Mouse (Mus musculus) urinary bladder, postnatal 25 days (tissue): Measurements from ENCODE around the gene Mfsd11.

Experiments
- DNase-seq: peaks from one replicate; pipeline ENCODE4 v3.0.0; 2022; ENCODE audit warnings: low spot score

Gene Mfsd11

GRCm38 (mm10) chr11:116852291-116852890 lies at the start of gene Mfsd11:
Gene Mfsd11, plus strand, starts transcription at chr11:116852440.
- peak; percentile 69 for DNase-seq

- DNase-seq, result no peak
These were observed 49.5 kb upstream of the Mfsd11 start for GRCm38 (mm10) chr11:116802709-116803108.

- DNase-seq, result no peak
These were observed 45.8 kb upstream of the Mfsd11 start for GRCm38 (mm10) chr11:116806136-116807071.

- DNase-seq, result no peak
These were observed 45.1 kb upstream of the Mfsd11 start for GRCm38 (mm10) chr11:116807116-116807515.

GRCm38 (mm10) chr11:116807526-116807925 lies 44.7 kb upstream of the Mfsd11 start:
- no peak for DNase-seq

GRCm38 (mm10) chr11:116807938-116808606 lies 44.2 kb upstream of the Mfsd11 start:
- peak; percentile 82 for DNase-seq

- no peak for DNase-seq
These were observed 43.3 kb upstream of the Mfsd11 start for GRCm38 (mm10) chr11:116808811-116809395.

GRCm38 (mm10) chr11:116809520-116809919 lies 42.7 kb upstream of the Mfsd11 start:
- DNase-seq, result no peak

GRCm38 (mm10) chr11:116810528-116810927 lies 41.7 kb upstream of the Mfsd11 start:
- no peak for DNase-seq

GRCm38 (mm10) chr11:116810983-116811901 lies 41.0 kb upstream of the Mfsd11 start:
- no peak for DNase-seq

GRCm38 (mm10) chr11:116812793-116813529 lies 39.3 kb upstream of the Mfsd11 start:
- DNase-seq, result no peak

- DNase-seq, result no peak
These were observed 38.6 kb upstream of the Mfsd11 start for GRCm38 (mm10) chr11:116813610-116814009.

- no peak for DNase-seq
These were observed 38.0 kb upstream of the Mfsd11 start for GRCm38 (mm10) chr11:116814076-116814883.

GRCm38 (mm10) chr11:116814884-116815415 lies 37.3 kb upstream of the Mfsd11 start:
- DNase-seq, result no peak

GRCm38 (mm10) chr11:116816769-116817168 lies 35.5 kb upstream of the Mfsd11 start:
- DNase-seq, result no peak

- DNase-seq, result no peak
These were observed 34.7 kb upstream of the Mfsd11 start for GRCm38 (mm10) chr11:116817567-116817966.

GRCm38 (mm10) chr11:116818722-116819121 lies 33.5 kb upstream of the Mfsd11 start:
- DNase-seq, result no peak

GRCm38 (mm10) chr11:116819932-116820593 lies 32.2 kb upstream of the Mfsd11 start:
- no peak for DNase-seq
